Mouse (Mus musculus) embryonic facial prominence, embryonic 14.5 days (tissue): ENCODE results near the gene Zfp811. TPM values are rescaled to one million over a fixed set of nuclear protein-coding genes. Genes with fewer than 3 reads are reported as not detected.
"Not testable (repeated sequence)": the region's sequence is repeated elsewhere in the genome, so short reads cannot be mapped to it uniquely, and the experiment has no call there.

ENCODE experiments used
- ATAC-seq: fragments of 200-750 bp; cut with Nextera tagmentation; 2 replicates; pipeline ENCODE4 v1.8.0; 2017; ENCODE audit warnings: low read depth, moderate number of reproducible peaks, moderate TSS enrichment
- DNase-seq: peaks from one replicate; pipeline ENCODE4 v3.0.0-alpha.2; 2015; ENCODE audit warnings: low spot score
- H3K27ac ChIP-seq: fragments of 300-500 bp; sonication (generic); replicated peaks from 2 replicates; pipeline ENCODE4 v1.5.1; 2014; ENCODE audit warnings: low read depth, mild to moderate bottlenecking, low read length, moderate library complexity
- H3K27me3 ChIP-seq: fragments of 300-500 bp; sonication (generic); replicated peaks from 2 replicates; pipeline ENCODE4 v1.6.1; 2014; ENCODE audit warnings: low read length; ENCODE audit not compliant: control insufficient read depth, insufficient read depth
- H3K36me3 ChIP-seq: fragments of 300-500 bp; sonication (generic); 2 replicates; pipeline ENCODE4 v1.6.1; 2014; ENCODE audit warnings: low read length, mixed read lengths; ENCODE audit not compliant: control insufficient read depth, insufficient read depth
- H3K4me1 ChIP-seq: fragments of 300-500 bp; sonication (generic); 2 replicates; pipeline ENCODE4 v1.6.1; 2014; ENCODE audit warnings: antibody characterized with exemption, low read length; ENCODE audit not compliant: control insufficient read depth, insufficient read depth
- H3K4me2 ChIP-seq: fragments of 300-500 bp; sonication (generic); 2 replicates; pipeline ENCODE4 v1.6.1; 2014; ENCODE audit warnings: low read depth, mild to moderate bottlenecking, low read length, moderate library complexity, mixed read lengths
- H3K4me3 ChIP-seq: fragments of 300-500 bp; sonication (generic); 2 replicates; pipeline ENCODE4 v1.5.1; 2014; ENCODE audit warnings: low read depth, mild to moderate bottlenecking, low read length
- H3K9ac ChIP-seq: fragments of 300-500 bp; sonication (generic); 2 replicates; pipeline ENCODE4 v1.6.1; 2014; ENCODE audit warnings: low read depth, mild to moderate bottlenecking, low read length, moderate library complexity, mixed read lengths
- H3K9me3 ChIP-seq: fragments of 300-500 bp; sonication (generic); 2 replicates; pipeline ENCODE4 v1.6.1; 2016; ENCODE audit warnings: low read length; ENCODE audit not compliant: control insufficient read depth
- WGBS: fragments of 180-500 bp; shearing (Covaris S2); extraction: QIAGEN DNeasy Blood & Tissue Kit; methylation state at CpG from one replicate; pipeline ENCODE4 v1.1.7; 2014; 5-methylcytosine and 5-hydroxymethylcytosine counted together
- polyA plus RNA-seq: library from polyadenylated mRNA; unstranded; fragments of >200 nt; fragmentation: Nextera tagmentation; extraction: Ambion mirVana; gene quantifications from 2 replicates; pipeline ENCODE4 v1.2.1, GENCODE M21; 2014

The Zfp811 gene
- 2.8 and 3.5 TPM in 2 replicates for polyA plus RNA-seq

- peak within 1 kb of the TSS; percentile 74 for H3K4me2 ChIP-seq
- peaks cover 10% of the 10 kb centered on the region for H3K4me1 ChIP-seq
- WGBS: 2% methylated on average over 17 of the region's 17 CpGs
- peak within 1 kb of the TSS; percentile 67 for H3K9ac ChIP-seq
- peak within 1 kb of the TSS; percentile 55 for H3K4me3 ChIP-seq
- H3K27ac ChIP-seq: peak within 1 kb of the TSS; percentile 76
- no peaks in the 10 kb centered on the region for H3K27me3 ChIP-seq
- H3K9me3 ChIP-seq: no peaks in the 10 kb centered on the region
- peak; percentile 93 for DNase-seq
- peak; percentile 93 for ATAC-seq
- H3K36me3 ChIP-seq: peaks cover 2% of the 10 kb centered on the region
Observed at GRCm38 (mm10) chr17:32809544-32810374, at the start of gene Zfp811. Zfp811 (minus strand) TSS chr17:32809931.

- H3K4me1 ChIP-seq, H3K9ac ChIP-seq, H3K27me3 ChIP-seq, H3K4me3 ChIP-seq, H3K4me2 ChIP-seq, DNase-seq, H3K27ac ChIP-seq, H3K9me3 ChIP-seq, H3K36me3 ChIP-seq, ATAC-seq: not testable (repeated sequence)
- WGBS: 88% methylated on average over 2 of the region's 6 CpGs
Observed at GRCm38 (mm10) chr17:32856713-32857112, 47.0 kb upstream of the Zfp811 start.

- Histone ChIP-seq H3K4me3 (no peak overlapping the region), H3K36me3 (no peaks in the 10 kb centered on the region), H3K9ac (no peak overlapping the region), H3K27me3 (no peaks in the 10 kb centered on the region), H3K9me3 (no peaks in the 10 kb centered on the region), H3K27ac (no peak overlapping the region), H3K4me2 (no peak overlapping the region), H3K4me1 (no peaks in the 10 kb centered on the region)
- WGBS: 50% methylated on average over 7 of the region's 7 CpGs
- ATAC-seq (no peak), DNase-seq (no peak)
Observed at GRCm38 (mm10) chr17:32851581-32851980, 41.9 kb upstream of the Zfp811 start.

DNA sequence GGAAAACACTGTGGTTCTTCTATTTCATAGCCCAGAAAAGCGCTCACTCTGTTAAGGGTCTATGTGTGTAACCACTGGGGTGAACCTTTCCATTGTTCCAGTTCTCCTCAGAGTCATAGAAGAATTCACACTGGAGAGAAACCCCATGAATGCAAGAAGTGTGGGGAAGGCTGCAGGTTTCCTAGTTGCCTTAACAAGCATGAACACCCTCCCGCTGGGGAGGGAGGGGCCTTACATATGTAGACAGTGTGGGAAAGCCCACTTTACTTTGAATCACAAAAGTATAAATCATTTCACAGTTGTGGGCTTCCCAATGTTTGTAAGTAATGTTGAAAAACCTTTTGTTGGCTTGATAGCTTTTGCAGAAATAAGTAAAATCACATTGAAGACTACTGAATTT, 31.7 kb upstream of the Zfp811 start:
- Histone ChIP-seq H3K4me2 (no peak overlapping the region), H3K9me3 (peaks cover 9% of the 10 kb centered on the region), H3K4me3 (no peak overlapping the region), H3K4me1 (no peaks in the 10 kb centered on the region), H3K36me3 (no peaks in the 10 kb centered on the region), H3K27ac (no peak overlapping the region), H3K27me3 (no peaks in the 10 kb centered on the region), H3K9ac (no peak overlapping the region)
- DNase-seq: no peak
- no peak for ATAC-seq
- 72% methylated on average over 2 of the region's 2 CpGs for WGBS

- WGBS: 40% methylated on average over 15 of the region's 15 CpGs
- no peaks in the 10 kb centered on the region for H3K4me1 ChIP-seq
- H3K4me3 ChIP-seq: no peak overlapping the region
- H3K9me3 ChIP-seq: peaks cover 9% of the 10 kb centered on the region
- ATAC-seq (no peak), DNase-seq (peak; percentile 9)
- no peak overlapping the region; the same call in 1 of the 2 replicates for H3K4me2 ChIP-seq
- no peak overlapping the region for H3K27ac ChIP-seq
- H3K27me3 ChIP-seq: no peaks in the 10 kb centered on the region
- no peak overlapping the region for H3K9ac ChIP-seq
- no peaks in the 10 kb centered on the region for H3K36me3 ChIP-seq
Observed at GRCm38 (mm10) chr17:32839083-32839802, 29.5 kb upstream of the Zfp811 start.

DNA sequence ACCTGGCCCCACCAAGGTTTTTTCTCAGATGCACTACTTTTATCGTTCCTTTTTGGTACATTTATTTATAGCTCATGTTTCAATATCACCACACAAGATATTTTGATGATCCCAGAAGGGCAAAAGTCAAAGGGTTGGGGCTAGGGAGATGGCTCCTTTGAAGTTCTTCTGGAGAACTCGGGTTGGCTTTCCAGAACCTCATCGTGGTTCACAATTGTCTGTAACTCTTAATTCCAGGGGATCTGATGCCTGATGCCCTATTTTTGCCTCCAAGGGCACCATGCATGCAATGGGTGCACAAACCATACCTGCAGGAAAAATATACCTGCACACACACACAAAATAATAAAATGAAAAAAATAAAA, 20.7 kb upstream of the Zfp811 start:
- ATAC-seq: no peak
- no peak for DNase-seq
- H3K4me1 ChIP-seq: peaks cover 4% of the 10 kb centered on the region; the same call in 1 of the 2 replicates
- H3K4me2 ChIP-seq: peak overlapping the region; percentile 87
- no peaks in the 10 kb centered on the region for H3K27me3 ChIP-seq
- no peaks in the 10 kb centered on the region for H3K9me3 ChIP-seq
- no peak overlapping the region for H3K9ac ChIP-seq
- H3K27ac ChIP-seq: no peak overlapping the region
- peaks cover 17% of the 10 kb centered on the region for H3K36me3 ChIP-seq
- H3K4me3 ChIP-seq: peak overlapping the region; percentile 87
- WGBS: 32% methylated on average over 3 of the region's 3 CpGs

DNA sequence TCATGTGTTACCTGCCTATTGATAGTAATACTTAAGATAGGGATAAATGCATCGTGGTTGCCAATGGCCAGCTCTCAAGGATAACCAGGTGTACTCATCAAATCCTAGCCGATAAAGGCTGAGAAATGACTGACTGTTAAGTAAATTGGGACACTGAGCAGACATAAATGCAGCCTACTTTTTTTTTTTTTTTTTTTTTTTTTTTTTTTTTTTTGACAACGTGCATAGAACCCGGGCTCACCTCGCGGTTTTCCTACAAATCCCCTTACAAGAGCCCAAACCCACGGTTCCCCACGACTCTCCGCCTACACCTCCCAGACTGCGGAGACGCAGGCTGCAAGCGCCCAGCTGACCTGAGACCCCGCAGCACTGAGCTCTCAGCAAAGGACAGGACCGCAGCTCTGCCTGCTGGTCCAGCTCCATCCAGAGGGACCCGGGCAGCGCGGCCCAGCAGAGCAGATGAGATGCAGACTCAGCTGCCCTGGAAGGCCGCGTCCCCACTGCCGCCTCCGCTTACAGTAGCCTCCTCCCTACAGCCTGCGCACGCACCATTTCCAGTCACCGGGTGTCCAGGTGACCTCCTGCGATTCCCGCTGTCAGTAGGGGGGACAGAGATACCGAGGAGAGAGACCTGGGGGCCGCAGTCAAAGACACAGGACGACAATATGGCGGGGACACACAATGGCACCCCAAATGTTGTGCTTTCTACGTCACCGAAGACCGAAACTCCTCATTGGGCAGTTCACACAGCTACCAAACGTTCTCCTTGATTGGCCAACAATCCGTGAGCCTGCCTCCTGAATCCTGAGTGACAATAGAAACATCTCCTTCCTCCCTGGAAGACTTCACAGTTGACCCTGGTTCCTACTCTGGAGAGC, 20.0 kb upstream of the Zfp811 start, which contains the start of gene Zfp799:
Gene Zfp799 (minus strand): TSS at position 722 of the 878 bp plus-strand sequence.
- ATAC-seq (peak; percentile 99), DNase-seq (peak; percentile 97)
- Histone ChIP-seq H3K9me3 (no peaks in the 10 kb centered on the region), H3K27me3 (no peaks in the 10 kb centered on the region), H3K4me1 (peaks cover 4% of the 10 kb centered on the region; the same call in 1 of the 2 replicates), H3K9ac (peak within 1 kb of the TSS; percentile 96), H3K36me3 (peaks cover 24% of the 10 kb centered on the region), H3K27ac (peak within 1 kb of the TSS; percentile 71), H3K4me3 (peak within 1 kb of the TSS; percentile 87), H3K4me2 (peak within 1 kb of the TSS; percentile 87)
- under 1% methylated on average over 35 of the region's 35 CpGs for WGBS
